Mouse (Mus musculus) layer of hippocampus, adult 18-20 months (tissue): ENCODE data around the gene Cnn2. TPM values are rescaled to one million over a fixed set of nuclear protein-coding genes. Genes with fewer than 3 reads are reported as not detected.

Experiments used
- DNase-seq, 2 experiments: peaks; one replicate each; pipeline ENCODE4 v3.0.0; 2022; ENCODE audit warnings: low spot score in 2 of 2
- long read RNA-seq: library from polyadenylated mRNA; stranded (forward); transcript quantifications from one replicate; pipeline ENCODE4 v2.0.0, GENCODE M21; 2021
- total RNA-seq, 2 experiments: library from RNA; stranded (reverse); gene quantifications; 2 replicates each; pipeline ENCODE4 v1.2.3; 2021

The Cnn2 gene
- 1 to 10 TPM; 3.6 to 5.2 TPM for total RNA-seq
- long read RNA-seq, partial matches to known transcripts = 0 of 1 reads
- long read RNA-seq, other reads (novel, unspliced or antisense) = 1 of 1 reads

DNA sequence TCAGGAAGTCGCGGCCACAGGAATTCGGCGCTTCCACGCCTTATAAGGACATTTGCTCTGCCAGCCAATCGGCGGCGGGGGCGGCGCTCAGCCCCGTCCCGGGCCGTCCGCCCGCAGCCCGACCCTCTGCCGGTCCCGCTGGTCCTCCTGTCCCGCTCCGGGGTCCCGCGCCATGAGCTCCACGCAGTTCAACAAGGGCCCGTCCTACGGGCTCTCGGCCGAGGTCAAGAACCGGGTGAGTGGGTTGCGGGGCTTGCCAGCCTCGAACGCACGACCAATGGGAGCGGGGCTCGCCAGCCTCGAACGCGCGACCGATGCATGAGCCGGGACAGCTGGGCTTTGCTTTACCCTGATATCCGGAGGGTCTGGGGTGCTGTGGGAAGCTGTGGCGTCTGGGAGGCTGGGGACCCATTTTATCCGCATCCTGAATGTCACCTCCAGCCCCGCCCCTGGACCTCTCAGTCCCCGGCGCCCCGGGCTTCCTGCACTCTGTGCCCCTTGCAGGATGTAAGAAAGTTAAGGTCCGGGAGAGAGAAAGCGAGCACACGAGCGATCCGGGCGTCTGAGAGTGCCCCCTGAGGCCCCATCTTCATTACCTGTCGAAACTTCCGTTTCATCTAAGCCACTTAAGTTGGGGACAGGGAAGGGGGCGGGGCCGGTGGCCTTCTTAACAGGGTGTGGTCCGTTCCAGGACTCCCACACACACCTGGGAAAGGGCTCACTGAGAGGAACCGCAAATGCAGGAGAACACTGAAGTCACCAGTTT lies at the start of gene Cnn2:
Cnn2 (plus strand) TSS at position 79 of the 766 bp plus-strand sequence.
- no peak for DNase-seq

DNA sequence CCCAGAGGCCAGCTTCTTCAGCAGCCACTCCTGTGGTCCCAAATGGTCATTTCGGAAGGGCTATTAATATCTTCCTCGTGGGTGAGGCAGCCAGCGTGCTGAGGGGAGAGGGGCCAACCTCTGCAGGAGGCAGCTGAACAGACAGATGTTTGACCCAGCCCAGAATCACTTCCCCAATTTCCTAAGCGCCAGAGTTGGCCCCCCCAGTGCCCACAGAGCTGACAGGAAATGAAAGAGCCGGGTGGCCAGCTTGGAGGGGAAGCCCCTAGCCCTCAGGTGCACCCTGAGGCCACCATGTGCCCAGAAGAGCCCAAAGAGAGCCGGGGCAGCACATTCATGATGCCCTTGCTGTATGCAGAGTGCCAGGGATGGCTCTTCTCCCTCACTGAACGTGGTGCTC lies 47.6 kb upstream of the Cnn2 start:
- DNase-seq = no peak

DNA sequence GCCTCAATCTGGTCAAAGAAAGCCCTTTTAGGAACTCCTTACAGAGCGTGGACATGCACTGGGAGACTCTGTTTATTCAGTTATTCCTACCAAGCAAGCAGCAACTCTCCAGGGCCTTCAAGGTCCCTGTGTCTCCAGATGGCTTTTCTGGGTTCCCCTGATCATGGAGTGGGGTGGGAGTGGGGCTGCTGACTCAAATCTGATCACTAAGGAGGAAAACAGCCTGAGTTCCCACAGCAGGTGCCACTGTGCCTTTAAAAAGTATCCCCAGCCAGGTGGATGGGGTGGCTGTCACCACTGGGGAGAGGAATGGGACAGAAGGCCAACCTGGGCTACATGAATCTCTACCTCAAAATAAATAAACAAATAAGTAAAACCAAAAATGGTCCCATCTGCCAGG lies 45.4 kb upstream of the Cnn2 start:
- no peak for DNase-seq

DNA sequence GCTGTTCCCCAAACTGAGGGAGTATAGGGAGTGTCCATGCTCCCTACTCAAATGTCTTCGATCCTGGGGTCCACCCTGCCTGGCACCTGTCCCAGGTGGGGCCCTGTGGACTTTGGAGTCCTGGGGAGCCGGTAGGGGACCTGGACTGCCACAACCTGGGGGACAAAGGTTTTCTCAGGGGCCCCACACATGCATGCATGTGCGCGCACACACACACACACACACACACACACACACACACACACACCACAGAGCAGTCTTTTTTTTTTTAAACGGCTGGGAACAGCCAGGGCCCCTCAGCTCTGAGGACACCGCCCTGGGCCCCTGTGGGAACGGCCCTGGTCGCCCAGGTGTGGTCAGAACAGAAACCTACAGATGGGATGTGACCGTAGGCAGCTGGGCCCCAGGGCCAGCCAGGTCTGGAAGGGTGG lies 44.9 kb upstream of the Cnn2 start:
- DNase-seq = no peak

DNA sequence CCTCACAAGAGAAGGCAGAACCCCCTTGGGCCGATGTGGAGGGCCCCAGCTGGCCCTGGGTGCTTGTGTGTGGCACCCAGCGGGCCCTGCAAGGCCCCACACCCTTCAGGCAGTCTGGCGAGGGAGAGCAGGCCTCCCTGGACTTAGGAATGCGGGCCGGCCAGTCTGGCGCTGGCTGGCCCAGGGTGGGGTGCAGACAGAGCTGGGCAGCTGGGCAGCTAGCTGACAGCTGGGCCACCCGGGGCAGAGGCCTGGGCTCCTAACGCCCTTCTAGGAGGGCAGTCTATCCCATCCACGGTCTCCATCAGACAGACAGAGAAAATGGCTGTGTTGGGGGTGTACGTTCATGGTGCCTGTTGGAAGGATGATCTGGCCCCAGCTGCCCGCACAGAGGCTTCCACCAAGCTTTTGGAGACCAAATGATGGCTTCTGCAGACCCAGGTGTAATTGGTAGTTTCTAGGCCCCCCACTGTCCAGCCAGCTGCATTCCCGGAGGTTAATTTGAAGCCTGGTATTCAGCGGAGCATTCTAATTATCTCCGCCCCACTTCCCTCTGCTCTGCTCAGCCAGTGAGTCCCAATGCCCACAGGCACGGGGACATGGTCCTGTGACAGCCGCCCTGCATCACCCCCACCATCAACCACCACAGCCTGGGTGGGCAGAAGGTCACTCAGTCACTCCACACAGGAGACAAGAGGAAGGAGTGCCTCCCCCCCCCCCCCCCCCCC lies 42.7 kb upstream of the Cnn2 start:
- DNase-seq = no peak

DNA sequence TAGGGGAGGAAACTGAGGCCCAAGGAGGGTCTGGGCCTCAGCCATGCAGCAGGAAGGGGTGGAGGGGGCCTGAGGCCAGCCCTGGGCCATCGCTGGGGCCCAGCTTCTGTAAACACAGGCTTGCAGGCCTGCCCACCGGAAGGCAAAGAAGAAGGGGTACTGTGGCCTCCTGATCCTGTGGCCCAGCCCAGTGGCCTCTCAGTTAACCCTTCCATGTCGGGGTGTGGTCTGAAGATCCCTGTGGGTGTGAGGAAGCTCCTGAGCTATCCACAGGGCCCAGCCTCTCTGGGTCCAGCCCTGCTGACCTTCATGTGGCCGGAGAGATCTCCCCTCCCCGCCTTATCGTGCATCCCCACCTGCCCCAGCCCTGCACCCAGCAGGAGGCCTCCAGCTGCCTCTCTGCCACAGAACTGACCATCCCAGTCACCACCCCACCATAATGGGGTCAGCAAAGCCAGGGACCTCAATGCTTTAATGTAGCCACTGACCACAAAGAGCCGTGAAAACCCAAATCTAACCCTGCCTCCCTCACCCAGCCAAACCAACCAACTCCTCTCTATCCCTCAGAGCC lies 41.5 kb upstream of the Cnn2 start:
- no peak for DNase-seq

DNA sequence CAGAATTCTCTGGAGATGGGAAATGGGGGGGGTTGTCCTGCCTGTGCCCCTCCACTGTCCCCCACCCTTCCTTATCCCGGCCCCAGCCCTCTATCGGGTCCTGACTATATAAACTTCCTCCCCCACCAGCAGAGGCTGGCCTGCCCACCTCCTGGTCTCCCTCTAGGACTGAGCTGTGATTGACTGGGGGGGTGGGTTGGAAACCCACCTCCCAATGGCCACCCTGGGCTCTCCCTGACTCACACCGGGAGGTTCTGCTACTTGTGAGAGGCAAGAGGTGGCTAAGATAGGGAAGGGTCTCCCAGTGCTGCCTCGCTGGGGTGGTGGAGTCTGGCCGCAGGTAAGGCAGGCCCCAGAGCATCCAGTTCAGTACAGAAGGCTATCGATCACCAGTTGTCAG lies 40.9 kb upstream of the Cnn2 start:
- no peak for DNase-seq

DNA sequence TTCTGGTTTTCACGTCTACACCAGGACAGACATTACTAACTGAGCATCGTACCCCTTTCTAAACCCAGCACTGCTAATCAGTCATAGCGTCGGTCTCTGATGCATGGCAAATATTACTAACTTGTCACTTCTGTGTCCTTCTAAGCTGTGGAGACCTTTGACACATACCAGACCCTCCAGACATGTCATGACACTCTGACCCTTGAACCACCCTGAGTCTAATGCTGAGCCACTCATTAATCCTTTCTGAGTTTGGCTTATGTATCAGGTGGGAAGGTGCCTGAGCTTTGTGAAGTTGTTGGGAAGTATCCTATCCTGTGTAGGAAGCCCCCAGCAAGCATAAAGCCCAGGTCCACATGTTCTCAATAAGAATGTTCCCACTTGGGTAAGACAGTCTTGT lies 38.5 kb upstream of the Cnn2 start:
- no peak for DNase-seq

DNA sequence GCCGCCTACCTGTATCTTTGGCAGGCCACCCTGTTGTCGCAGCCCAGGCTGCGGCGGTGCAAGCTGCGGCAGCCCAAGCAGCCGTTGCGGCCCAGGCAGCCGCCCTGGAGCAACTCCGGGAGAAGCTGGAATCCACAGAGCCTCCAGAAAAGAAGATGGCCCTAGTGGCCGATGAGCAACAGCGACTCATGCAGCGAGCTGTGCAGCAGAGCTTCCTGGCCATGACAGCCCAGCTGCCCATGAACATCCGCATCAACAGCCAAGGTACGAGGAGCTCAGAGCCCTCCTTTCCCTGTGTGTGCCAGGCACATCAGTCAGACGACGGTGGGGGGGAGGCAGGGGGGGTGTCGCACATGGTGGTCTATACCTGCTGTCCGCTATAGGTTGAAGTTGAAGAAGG lies 37.7 kb upstream of the Cnn2 start:
- no peak for DNase-seq

DNA sequence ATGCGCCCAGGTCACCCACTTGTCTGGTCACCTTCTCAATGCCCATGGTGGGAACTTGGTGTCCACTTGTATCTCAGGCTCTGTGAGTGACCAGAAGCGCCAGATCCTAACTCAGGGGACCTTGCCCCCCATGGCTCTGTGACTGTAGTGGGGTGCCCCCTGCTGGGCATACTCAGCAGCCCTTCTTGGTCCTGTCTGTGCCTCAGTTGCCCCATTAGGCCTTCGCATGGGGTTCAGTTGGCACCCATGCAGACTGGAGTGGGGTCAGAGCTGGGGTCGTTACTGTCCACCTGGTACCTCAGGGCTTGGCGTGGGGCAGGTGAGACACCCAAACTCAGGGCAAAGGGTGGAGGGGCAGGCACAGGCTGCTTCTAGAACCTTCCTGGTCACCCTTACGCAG lies 34.4 kb upstream of the Cnn2 start:
- no peak for DNase-seq

DNA sequence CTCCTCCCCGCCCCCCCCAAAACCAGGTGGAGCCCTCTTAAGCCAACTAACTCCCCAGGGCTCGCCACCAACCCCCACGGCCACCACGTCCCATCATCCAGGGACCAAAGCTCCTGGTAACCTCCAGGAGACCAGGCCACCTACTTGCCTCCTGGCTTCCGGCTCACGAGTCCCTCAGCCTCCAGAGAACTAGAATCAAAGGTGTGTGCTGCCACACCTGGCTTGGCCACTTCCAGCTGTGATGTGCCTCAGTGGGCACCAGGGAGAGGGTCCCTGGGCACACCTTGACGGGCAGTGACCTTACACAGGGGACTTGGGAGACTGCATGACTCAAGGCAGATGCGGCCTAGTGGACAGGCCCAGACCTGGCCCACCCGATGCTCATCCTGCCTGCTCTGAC lies 32.7 kb upstream of the Cnn2 start:
- DNase-seq = no peak

DNA sequence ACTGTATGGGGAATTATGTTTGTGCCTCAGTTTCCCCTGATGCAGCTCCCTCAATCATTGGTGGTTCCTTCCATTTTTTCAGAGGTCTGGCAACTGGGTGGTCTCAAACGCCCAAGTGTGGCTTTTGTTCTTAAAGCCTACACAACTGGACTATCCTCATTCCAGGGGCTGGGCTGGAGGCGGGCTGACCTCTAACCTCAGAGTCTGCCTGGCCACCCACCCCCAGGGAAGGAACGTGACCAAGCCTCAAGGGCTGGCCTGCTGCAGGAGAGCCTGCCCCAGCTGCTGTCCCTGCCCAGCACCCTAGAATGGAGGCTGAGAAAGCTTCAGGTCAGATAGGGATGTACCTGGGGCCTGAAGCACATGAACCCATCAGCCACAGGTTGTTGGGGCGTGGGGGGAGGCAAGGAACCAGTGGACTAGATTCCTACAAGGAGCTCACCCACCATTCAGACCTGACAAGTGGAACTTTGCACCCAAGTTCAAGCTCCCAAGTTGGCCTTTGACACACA lies 31.7 kb upstream of the Cnn2 start:
- DNase-seq = no peak

DNA sequence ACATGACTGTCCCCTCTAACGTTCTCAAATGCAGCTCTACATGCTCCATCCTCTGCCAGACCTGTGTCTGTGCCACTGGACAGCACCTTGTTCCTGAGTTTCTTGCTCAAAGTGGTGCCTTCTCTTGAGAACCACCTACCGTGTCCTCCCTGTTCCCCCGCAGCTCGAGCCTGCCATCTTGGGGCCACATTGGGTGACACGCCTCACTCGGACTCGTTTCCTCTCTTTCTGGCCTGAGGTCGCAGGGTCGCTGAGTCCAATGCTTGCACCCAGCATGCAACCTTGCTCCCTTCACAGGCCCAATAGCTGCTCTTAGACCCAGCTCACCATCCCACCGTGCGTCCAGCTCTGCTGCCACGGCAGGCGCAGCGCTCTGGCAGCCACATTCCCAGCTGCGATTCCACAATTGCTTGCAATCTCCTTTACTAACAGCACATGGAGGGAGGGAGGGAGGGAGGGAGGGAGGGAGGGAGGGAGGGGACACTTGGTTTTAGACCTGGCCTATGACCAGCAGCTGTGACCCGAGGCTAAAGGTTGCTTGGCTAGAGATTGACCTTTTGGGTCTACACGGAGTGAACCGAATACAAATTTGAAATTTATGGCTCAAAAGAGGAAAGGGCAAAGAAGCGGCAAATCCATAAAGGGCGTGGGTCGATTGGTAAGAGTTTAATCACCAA lies 30.1 kb upstream of the Cnn2 start:
- peak; percentile 48 to 71 for DNase-seq

DNA sequence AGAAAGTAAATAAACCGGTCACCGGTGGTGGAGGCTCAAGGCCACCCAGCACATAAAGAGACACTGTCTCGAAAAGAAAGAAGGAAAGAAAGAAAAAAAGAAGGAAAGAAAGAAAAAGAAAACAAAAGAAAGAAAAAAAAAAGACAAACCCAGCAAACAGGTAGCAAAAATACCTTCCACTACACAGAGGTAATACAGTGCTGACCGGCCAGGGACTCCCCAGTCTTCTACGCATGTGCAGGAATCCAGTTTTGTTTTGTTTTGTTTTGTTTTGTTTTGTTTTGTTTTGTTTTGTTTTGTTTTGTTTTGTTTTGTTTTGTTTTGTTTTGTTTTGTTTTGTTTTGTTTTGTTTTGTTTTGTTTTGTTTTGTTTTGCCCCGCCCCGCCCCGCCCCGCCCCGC lies 29.0 kb upstream of the Cnn2 start:
- peak in 1 of 2 experiments; percentile 49 for DNase-seq

DNA sequence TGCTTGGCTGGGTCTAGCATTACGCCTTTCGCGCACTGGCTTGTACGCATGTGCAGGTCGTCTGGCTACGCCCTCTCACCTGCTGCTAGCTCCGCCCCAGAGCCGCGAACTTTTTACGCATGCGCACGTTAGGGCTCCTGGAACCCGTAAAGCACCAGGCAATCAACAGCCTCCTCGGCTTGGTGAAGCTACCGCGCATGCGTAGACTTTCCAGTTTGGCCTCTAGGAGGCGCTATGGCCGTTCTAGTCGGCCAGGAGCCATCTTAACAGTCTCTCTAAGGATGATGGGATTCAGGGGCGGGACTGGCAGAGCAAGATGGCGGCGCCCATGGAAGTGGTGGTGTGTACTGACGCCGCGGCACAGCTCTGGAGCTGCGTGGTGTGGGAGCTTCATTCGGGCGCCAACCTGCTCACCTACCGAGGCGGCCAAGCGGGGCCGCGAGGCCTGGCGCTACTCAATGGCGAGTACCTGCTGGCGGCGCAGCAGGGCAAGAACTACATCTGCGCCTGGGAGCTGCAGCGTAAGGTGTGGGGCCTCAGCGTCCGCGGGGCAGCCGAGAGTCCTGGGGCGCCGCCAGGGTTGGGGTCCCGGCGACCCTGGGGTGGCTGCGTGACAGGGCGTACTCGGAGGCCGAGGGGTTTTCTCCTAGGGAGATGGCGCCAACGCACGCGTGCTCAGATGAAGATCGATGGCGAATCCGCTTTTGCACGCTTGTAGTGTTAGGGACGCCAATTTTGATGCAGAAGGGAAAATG lies 28.4 kb upstream of the Cnn2 start, which contains the start of gene Wdr18:
Wdr18 (plus strand) TSS at position 306 of the 755 bp plus-strand sequence.
- DNase-seq = peak; percentile 99 to 100

DNA sequence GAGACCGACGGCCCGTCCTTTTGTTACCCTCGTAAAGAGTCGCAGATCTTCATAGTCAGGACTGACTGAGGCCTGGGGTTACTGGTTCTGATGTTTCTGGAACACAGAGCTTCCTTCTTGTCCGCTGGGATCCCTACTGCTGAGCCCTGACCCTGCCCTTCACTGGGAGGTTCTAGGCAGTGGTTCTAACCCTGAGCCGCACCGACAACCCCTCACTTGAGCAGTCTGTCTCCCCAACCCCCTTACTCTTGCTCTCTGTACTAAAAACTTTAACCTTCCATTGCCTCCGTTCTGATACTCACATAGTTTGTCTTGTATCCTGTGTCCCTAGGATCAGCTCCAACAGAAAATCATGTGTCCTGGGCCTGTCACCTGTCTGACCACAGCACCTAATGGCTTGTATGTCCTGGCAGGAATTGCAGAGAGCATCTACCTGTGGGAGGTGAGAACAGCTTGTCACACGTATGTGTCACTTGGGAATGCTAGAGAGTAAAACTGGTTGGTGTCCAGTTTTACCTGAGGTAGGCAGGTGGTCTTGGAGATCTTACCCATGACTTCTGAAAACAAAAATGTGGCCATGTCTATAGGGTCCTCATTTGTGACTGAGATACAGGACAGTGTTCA lies 27.6 kb upstream of the Cnn2 start:
- no peak for DNase-seq

DNA sequence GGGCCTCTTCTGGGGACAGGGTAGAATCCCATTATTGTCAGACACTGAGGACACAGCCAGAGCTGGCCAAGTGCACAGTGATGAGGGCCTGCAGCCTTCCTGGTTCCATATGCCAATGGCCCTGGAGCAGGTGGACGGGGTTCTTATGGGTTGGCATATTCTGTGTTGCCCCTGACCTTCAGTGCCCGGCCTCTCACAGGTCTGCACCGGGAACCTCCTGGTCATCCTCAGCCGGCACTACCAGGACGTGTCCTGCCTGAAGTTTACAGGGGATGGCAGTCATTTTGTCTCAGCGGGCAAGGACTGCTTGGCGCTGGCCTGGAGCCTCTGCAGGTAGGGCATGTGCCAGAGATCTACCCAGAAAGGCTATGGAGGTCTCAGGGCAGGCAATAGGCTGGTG lies 23.7 kb upstream of the Cnn2 start:
- DNase-seq = no peak

DNA sequence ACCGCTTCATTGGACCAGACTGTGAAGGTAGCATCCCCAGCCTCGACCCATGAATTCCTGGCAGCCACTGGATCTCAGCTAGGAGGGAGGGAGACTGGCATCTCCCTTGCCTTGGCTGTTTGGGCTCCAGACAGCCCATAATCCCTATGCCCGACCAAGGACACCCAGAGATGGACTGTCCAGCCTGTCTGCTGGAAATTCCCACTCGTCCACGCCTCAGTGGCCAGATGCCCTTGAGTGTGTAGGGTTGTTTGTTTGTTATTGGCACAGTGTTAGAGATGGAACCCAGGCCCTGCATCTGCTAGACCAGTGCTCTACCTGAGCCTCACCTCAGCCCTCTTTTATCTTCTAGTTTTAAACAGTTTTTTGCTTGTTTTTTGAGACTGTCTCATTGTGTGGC lies 23.1 kb upstream of the Cnn2 start:
- DNase-seq = no peak

DNA sequence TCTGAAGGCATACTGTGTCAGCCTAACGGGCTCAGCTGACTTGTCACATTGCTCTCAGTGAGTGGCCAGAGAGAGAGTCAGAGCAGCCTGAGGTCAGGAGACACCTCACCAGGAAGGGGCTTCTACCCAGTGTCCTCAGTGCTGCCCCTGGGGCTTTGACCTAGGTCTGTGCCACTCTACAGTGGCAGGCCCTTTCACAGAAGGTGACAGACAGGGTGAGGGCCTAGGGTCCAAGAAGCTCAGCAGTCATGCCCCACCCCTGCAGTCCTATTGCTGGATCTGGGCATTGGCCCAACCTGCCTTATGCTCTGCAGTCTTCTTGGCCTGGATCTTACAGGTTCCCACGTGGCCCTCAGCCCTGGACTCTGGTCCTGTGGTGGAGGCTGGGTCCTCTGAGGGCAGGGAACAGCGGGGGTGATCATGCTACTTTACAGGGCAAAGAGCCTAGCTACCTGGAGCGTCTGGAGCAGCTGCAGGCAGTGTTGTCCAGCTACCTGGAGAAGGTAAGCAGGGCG lies 21.4 kb upstream of the Cnn2 start:
- DNase-seq = no peak

DNA sequence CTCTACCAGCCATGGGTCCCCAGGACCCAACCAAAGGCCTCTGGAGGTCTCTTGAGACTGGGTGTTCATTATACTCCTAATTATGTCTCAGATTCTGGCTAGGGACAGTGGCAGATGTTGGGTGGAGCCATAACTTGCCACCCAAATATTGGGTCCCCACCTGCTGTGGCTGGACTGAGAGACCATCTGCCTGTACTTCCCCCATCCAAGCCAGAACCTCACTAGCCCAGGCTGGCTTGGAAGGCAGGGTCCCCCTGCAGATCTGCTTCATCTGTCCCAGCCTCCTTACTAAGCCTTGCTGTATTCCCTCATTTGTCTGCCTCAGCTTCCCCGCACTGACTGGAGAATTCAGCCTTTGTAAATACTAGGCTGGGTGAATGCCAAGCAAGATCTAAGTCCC lies 20.2 kb upstream of the Cnn2 start:
- DNase-seq = no peak
